Mouse (Mus musculus): ENCODE results near the gene Prdm11.

The Prdm11 gene

DNA sequence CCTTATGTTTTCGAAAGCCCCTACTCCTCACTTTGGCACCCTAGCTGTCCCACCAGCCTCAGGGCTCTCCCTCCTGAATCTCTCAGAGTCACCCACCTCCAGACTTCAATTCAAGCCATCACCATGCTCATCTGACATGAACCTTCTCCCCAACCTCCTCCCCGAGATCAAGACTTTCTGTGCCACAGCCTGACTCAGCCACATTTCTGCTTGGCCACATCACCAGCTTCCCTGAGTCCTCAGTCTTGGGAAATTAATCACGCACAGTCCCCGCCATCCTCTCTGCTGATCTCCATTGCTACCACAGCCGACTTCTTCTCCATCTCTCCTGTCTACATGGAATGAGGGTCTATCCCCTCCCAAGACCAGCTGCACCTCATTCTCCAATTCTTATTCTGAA, 34.5 kb downstream of the Prdm11 start:
- in situ Hi-C loops (cut with MboI): no loop called here

DNA sequence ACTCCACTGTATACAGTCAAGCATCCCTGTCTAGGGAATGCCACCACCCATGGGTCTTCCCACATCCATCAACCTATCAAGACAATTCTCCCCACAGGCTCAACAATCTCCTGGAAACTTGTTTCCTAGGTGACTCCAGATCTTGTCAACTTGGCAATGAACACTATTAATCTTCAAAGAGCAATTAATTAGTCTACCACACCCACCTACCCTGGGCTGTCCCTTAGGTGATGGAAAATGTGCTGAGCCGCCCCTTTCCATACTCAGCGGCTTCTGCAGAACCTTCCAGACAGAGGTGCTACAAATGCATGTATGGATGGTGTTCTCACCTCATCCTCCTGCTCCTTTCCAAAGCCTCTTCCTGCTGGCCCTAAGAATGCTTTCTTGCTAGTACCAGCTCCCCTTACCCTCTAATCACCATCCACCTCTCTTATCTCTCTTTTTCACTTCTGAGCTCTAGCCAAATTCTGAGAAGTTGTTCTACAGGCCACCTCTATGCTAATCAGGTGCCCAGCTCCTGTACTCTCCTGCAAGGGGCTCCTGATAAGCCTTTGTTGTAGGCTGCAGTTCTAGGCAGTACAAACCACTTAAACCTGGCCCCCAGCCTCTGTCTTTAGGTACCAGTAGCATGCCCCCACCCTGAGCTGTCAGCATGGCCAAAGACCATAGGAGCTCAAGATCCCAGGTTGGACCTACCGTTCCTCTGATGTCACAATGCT, 37.8 kb downstream of the Prdm11 start:
- in situ Hi-C loops (cut with MboI): no loop called here

DNA sequence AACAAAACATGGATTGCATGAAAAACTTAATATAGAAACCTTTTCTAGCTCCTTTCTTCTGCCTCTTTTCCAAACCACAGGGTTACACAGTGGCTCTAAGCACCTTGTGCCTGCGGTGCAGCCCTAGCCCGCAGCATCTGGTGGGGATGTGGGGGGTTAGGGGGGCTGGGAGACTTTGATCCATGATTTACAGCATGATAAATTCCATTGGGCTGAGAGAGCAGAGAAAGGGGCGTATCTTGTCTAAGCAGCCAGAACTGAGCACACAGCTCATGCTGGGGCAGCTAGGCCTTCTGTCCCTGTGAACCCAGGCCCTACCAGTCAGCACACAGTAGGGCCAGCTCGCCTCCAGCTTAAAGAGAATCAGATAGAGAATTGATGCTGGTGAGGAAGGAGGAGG, 40.9 kb downstream of the Prdm11 start:
- in situ Hi-C loops (cut with MboI): no loop called here

DNA sequence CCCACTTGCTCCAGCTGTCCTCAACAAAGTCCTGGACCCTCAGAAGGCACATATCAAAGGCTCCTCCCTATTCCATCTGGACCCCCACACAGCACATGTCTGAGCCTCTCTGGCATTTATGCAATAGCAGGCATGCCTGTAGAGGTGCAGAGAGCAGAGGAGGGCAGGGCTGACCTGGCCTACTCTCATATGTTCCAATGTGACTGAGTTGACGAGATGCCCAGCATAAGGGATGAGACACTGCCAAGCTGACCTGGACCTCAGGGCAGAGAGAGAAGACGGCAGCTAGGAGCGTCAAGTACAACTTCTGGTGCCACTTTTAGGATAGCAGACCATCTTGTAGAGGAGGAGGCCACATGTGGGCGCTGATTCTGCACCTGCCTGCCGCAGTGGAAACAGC, 54.0 kb downstream of the Prdm11 start:
- in situ Hi-C loops (cut with MboI): no loop called here

DNA sequence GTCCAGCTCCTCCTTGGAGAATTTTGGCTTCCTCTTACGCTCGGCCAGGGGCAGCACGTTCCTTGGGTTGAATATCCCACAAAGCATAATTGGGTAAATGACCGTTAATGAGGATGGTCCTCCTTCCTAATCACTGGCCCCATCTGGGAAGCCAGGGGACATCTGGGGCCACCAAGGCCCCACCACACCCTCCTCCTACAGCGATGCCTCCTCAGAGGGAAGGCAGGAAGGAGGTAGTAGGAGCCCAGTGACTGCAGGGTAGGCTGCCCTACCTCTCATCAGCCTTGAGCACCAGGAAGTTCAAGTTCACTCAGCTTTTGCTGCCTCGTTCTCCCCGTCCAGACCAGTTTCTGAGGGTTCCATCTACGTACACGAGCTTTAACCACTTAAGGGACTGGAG, 56.4 kb downstream of the Prdm11 start:
- in situ Hi-C loops (cut with MboI): no loop called here

DNA sequence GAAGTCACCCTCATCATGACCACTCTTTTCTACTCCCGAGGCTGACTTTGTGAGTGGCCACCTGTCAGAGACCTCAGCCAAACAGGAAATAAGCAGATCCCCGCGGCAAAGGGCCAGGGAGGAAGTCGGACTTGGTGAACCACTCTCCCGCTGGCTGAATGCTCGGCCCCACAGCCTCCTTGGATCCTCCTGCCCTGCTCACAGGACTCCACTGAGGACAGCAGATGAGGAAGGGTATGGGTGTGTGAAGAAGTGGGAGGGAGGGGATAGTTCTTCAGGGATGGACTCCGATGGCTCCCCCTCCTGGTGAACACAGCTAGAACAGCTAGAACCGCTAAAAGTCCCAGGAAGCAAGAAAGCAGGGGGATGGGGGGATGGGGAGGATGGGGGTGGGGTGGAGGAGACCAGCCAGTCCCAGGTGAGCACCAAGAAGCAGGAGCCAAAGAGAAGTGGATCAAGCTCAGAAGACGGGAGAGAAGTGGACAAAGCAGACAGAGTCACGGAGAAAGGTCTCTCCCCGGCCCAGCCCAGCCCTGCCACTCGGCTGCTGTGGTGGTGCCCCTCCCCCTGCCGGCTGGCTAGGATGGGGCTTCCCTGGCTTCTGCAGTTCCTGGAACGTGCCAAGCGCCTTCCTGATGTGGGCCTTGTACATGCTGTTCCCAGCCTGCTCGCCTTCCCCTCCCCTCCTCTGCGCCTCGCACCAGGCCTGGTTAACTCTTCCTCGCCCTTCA, 57.9 kb downstream of the Prdm11 start:
- in situ Hi-C loops (cut with MboI): no loop called here

DNA sequence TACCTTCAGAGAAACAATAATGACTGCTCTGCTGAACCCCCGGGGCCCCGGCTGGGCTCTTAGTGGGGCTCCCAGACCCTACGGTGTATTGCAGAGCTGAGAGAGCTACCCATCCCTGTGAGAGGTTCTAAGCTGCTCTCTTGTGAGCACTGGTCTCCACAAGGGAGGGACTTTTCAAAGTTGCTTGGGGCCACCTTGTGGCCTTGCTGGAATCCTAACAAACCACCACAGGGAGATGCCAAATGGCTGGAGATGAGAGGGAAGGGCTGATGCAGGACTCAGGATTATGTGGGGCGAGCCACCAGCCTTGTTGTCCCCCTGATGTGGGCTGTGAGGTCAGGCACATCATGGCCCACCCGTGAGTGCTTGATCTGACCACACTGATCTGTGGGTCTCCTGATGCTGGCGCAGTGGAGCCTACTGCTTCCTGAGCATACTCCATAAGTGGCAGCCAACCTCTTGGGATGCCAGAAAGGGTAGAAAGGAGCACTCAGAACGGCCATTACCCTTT, 58.8 kb downstream of the Prdm11 start:
- in situ Hi-C loops (cut with MboI): no loop called here

DNA sequence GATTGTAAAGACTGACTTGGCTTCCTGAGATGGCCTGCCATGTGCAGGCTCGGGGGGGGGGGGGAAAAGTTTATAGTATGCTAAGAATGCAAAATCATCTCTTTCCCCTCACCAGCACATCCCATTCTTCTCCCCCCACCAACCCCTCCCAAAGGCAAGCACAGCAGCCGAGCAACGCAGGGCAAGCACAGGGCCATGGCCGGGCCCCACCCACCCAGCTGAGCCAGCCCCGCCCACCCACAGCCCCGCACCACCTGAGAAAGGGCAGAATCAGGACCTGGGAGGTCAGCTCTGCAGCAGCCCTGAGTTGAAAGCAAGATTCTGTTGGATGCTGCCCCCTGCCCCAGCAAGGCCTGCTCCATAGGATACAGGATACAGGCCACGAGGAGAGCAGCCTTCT, 60.4 kb downstream of the Prdm11 start:
- in situ Hi-C loops (cut with MboI): no loop called here

DNA sequence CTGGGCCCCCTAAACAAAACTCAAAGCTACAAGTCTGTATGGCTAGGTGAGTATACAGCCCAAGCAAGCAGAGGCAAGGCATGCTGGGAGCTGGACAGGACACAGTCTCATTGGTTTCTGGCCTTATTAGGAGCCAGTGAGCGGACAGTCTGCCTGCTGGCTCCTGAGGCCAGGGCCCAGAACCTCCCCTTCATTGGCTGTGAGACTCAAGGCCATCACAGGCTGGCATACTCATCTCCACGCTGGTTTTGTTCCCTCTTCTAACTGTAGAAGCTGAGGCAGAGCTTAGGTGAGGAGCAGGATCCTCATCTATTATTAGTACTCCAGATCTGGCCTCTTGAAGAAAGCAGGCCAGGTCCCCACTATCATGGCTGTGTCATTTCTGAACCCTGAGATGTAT, 60.8 kb downstream of the Prdm11 start:
- in situ Hi-C loops (cut with MboI): no loop called here

DNA sequence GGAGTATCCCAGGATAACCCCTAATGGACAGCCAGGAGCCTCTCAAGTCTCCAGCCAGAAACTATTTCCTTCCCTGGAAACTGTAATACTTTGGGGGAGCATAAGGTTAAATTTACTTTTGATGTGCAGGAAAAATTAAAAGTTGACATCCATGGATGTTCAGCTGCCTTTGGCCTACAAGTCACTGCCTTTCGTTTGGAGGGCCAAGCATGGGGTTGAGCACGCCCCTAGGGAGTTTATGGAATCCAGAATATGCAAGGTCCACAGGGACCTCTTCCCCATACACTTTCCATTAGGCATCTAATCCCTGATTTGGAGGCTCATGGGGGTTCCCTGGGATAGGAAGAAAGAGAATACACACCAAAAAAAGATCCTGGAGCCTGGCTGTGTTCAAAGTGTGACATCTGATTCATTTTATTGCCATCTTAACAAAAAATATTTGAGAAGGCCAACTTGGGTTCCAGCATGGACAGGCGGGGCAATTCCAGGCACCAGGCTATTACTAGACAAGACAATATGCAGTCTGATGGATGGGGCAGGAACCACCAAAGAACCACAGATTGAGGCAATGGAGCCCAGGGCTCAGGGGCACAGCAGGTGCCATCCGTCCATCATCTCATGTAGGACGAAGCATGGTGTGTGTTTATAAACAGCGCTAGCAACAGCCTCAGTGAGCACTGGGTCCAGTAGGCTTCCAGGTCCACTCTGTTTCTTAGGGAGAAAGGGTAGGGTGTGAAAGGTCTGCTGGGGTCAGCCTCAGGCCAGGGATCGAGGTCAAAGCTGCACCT, 61.5 kb downstream of the Prdm11 start:
- in situ Hi-C loops (cut with MboI): no loop called here

DNA sequence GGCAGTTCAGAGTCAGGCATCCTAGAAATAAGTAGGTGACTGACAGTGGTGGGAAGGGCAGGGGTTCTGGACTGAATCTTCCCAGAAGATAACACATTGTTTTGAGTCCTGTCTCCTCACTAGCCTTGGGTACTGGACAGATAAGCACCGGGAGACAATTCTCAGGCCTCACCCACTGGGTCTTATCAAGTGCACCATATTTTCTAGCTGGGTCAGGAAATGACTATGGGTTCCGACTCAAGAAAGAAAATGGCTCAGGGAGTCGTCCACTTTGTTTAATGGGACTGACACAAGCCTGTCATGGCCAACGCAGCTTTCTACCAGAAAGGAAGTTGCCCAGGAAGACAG, 62.7 kb downstream of the Prdm11 start:
- in situ Hi-C loops (cut with MboI): no loop called here

DNA sequence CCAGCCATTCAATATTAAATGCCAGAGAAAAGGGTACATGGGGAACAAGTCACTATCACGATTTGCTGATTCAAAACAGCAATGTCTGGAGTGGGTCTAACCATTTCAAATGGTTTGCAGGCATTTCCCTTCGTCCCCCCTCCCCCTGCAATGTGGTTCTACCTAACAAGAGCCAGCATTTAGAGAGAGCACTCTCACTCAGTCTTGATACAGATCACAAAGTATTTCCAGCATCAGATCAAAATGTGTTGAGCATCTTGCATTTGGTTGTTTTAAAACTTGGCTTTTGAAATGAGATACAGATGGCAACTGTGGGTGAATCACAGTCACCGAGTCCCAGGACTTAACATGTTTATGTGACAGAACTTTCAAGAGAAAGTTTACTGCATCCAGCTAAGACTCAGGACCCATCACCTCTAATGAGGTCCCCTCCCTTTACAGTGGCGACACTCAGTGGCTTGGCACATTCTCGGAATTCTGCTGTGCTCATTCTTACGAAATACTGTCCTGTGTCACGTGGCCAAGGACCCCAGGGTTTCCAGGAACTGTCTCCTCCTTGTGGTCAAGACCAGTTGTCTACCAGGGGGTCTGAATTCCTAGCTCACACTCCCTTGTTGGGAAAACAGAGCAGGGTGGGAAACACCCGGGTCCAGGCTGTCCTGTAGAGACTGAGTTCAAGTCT, 63.2 kb downstream of the Prdm11 start:
- in situ Hi-C loops (cut with MboI): no loop called here

DNA sequence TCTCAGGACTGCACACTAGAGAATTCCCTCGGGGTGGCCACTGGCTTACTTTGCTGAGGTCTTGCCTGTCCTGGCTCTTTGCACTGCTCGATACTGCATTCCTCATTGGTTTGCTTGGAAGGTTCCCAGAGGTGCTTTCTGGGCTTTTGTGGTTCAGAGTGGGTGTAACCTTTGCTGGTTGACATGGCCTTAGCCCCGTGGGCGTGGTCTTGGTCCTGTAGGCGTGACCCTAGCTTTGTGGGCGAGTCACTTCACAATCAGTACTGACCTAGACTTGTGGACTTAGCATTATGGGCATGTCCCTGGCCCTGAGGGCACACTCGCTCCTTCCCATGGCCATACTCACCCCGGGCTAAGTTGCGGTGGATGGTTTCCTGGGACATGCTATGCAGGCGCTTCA, 65.8 kb downstream of the Prdm11 start:
- in situ Hi-C loops (cut with MboI): no loop called here

DNA sequence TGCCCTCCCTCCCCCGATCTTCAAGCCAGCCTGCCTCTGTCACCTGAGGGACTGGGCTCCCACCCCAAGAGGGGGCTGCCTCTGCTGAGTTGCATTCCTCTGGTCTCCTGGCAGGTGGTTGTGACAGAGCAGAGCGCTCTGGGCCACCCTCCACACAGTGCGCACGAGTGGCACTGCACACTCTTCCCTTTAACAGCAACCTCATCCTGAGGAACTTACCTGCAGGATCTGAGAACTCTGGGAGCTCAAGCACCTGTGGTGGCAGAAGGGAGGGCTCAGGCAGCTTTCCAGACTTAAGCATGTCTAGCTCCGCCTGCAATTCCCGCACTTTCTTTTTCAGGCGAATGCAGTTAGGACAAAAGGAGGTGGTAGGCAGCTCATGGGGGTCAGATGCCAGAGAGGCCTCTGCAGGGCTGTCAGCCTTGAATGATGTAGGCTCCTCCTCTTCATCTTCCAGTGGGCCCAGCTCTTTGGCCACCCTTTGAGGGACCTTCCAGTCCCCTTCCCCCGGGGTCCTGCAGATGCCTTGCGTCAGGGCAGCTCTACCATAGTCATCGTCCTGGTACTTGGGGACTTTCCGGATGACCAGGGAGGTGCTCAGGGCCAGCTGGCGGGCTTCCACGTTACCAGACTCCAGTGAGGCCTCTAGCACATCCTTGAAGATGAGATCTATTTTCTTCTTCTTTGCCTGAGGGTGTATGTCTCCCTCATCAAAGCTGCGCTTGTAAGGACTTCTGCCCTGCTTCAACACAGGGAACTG, 70.8 kb downstream of the Prdm11 start:
- in situ Hi-C loops (cut with MboI): no loop called here

DNA sequence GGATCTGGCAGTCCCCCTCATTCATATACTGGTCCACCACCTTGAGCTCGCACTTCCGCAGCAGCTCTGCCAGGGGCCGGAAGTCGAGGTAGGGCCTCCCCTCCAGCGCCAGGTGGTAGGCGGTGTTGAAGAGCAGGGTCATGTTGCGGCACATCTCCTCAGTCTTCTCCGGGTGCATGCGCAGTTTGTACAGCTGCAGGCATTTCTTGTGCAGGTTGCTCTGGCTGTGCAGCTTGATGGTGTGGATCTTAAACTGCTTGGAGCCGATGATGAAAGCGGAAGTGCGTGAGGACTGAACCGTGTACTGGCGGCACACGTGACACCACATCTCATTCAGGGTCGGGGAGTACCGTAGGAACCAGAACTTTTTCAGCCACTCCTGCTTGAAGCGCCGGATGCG, 72.3 kb downstream of the Prdm11 start:
- in situ Hi-C loops (cut with MboI): no loop called here

DNA sequence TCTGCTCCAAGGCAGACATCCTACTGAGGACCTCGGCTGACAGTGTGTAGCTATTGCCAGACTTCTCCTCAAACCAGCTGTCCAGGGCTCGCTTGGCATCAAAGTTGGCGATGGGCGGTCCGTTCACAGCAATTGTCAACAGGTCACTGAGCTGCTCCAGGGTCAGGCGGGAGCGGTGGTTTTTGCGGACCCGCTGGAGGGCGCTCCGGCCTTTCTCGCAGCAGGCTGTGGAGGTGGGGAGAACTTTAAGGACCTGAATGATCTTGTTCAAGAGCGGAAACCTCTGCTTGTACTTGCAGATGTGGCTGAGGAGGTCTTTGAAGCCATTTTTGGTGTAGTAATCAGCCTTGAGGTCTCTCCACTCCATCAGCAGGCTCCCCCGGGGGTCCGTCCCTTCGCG, 73.9 kb downstream of the Prdm11 start:
- in situ Hi-C loops (cut with MboI): no loop called here

DNA sequence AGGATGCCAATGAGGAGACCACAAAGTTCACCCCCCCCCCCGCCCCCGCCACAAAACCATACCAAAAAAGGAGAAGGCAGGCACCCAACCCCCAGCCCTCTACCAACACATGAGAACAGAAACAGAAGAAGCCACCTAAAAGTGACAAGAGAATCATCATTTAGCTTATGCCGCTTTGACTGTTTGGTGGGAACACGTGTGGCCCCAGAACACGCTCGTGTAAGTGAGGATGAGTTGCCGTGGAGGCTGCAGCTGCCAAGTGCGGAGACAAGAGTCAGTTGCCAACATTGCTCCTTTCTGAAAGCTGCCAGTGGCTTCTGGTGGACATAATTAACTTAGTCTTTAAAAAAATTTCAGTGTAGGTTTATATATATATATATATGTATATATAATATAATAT, 74.4 kb downstream of the Prdm11 start:
- in situ Hi-C loops (cut with MboI): no loop called here

DNA sequence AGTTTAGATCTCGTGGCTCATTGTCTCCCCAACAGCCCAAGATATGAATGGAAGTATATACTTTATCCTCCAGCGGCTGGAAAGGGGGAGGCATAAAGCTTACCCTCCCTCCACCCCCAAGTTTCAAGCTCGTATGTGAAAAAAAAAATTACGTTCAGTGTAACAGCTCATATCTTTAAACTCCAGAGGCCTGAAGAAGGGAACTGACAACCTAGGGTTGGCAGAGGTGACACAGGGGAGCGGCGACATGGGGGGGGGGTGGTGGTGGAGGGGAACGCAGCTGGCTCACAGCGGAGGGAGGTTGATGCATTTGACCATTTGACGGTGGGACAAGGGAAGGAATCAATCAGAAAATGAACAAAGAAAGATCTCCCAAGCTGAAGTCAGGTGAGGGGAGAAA, 74.9 kb downstream of the Prdm11 start:
- in situ Hi-C loops (cut with MboI): no loop called here

DNA sequence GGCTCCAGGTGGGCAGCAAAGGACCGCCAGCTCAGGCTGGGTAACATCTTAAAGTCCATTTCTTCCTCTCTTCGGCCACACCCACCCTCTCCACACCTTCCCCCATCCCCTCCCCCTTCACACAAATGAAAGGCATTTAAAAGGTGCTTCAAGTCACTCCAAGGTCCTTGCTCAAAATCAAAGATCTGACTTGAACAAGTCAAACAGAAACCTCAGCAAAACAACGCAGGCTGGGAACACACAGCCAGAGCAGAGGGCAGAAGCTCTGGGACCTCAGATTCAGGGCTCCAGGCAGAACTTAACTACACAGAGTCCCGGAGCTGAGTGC, 78.2 kb downstream of the Prdm11 start:
- in situ Hi-C loops (cut with MboI): no loop called here

DNA sequence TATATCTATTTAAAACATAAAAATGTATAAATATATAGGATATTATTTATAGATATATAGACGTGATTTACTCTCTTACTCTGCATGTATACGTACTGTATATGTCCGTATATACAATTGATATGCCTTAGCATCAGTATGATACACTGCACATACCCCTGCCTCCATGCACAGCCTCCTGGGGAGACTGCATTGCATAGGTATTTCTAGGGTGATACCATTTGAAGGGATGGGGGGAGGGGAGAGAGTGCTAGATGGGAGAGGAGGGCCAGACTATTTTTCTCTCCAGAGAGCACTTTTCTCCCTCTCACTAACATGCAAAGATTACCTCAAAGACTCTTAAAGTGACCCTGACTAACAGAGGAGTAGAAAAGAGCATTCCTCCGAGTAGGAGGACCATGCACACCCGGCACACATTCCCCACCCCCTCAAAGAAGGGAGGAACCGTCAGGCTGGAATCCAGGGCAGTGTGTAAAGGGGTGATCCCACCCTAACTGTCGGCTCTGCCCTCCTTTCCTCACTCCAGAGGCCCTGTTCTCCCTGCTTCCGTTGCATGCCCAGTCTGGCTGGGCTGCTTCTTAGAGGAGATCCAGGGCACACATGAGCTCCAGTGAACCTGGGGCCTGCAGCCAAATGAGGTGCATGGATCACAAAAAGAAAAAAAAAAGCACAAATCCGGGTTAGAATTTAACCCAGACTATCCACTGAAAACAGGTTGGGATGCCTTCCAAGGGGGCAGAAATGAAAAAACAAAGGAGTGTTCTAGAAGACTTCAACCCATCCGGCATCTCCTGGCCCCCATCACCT, 78.7 kb downstream of the Prdm11 start:
- in situ Hi-C loops (cut with MboI): no loop called here

DNA sequence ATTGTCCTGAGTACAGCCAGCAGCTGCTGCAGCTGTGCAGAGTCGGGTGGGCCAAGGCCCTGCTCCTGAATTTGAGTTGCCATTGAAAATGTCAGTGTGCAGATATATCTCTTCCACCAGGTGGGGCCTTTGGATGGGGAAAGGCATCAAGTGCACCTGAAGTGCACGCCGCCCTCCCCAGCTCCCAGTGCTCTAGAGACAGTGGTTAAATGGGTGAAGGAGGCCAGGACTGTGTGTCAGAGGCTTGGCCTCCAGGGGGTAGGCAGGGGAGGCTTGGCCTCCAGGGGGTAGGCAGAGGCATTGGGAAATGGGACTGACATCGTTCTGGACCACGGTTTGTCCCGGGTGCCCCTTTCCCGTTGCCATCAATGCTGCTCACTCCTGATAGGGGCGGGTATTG, 79.7 kb downstream of the Prdm11 start:
- in situ Hi-C loops (cut with MboI): no loop called here
